Comparison of ENCODE assay signal across 4 mouse cellular contexts in genomic region chr16:31730971-31731370, GRCm38 (mm10).
DNase-seq lines count a peak whose midpoint lies in the region; ATAC-seq lines count a peak whose summit lies in the region.
"Not testable (repeated sequence)": the region's sequence is repeated elsewhere in the genome, so short reads cannot be mapped to it uniquely, and the experiment has no call there.

No protein-coding gene starts in this region.

- DNase-seq in heart, adult 11 months: peak; percentile 93
- peak; percentile 22 for DNase-seq in heart, adult 8-10 months (ENCODE audit: low spot score)
- DNase-seq in heart, embryonic 10.5 days (ENCODE audit: low spot score): not testable (repeated sequence)

- H3K9ac ChIP-seq in heart, embryonic 13.5 days: not testable (repeated sequence)

- H3K36me3 ChIP-seq in heart, embryonic 10.5 days; heart, embryonic 13.5 days: not testable (repeated sequence)

- not testable (repeated sequence) for ATAC-seq in heart, embryonic 13.5 days (ENCODE audit: extremely low read depth, insufficient number of reproducible peaks, low FRiP score, low TSS enrichment)

- H3K27me3 ChIP-seq in heart, embryonic 10.5 days (ENCODE audit: insufficient read depth, poor library complexity, severe bottlenecking); heart, embryonic 13.5 days (replicated peaks): not testable (repeated sequence)

- 54% methylated on average over 1 of the region's 1 CpGs for WGBS in heart, embryonic 10.5 days
- 40% methylated on average over 1 of the region's 1 CpGs for WGBS in heart, embryonic 13.5 days

- H3K4me2 ChIP-seq in heart, embryonic 13.5 days: not testable (repeated sequence)

- not testable (repeated sequence) for H3K4me3 ChIP-seq in heart, embryonic 10.5 days; heart, embryonic 13.5 days

- H3K27ac ChIP-seq in heart, embryonic 10.5 days: peak overlapping the region; percentile 59; the same call in 1 of the 2 replicates
- peak overlapping the region; percentile 42; the same call in 1 of the 2 replicates for H3K27ac ChIP-seq in heart, embryonic 13.5 days (replicated peaks)

- H3K4me1 ChIP-seq in heart, embryonic 10.5 days: not testable (repeated sequence)
- peaks cover 13% of the 10 kb centered on the region for H3K4me1 ChIP-seq in heart, embryonic 13.5 days

- H3K9me3 ChIP-seq in heart, embryonic 10.5 days; heart, embryonic 13.5 days: not testable (repeated sequence)
